Mouse (Mus musculus) urinary bladder, postnatal 25 days (tissue): ENCODE results near the gene Siglech.
"Not testable (repeated sequence)": the region's sequence is repeated elsewhere in the genome, so short reads cannot be mapped to it uniquely, and the experiment has no call there.

ENCODE experiments used
- DNase-seq: peaks from one replicate; pipeline ENCODE4 v3.0.0; 2022; ENCODE audit warnings: low spot score

Siglech gene

DNA sequence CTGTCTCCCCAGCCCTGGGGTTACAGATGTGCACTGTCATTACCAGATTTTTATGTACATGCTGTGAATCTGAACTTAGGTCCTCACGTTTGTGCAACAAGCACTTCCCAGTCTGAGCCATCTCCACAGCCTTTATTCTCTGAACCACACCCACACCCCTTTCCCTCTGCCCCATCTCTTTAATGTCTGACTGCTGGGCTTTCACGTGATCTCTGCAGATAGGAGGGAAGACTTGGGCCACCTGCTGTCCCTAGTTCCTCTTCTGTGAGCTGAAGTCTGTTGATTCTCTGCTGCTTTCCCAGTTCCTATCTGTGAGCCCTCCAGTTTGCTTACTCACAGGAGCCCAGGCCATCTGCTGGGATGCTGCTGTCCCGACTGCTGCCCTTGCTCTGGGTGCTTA, at the start of gene Siglech:
Gene Siglech (plus strand): TSS at position 253 of the 400 bp plus-strand sequence.
- no peak for DNase-seq

DNA sequence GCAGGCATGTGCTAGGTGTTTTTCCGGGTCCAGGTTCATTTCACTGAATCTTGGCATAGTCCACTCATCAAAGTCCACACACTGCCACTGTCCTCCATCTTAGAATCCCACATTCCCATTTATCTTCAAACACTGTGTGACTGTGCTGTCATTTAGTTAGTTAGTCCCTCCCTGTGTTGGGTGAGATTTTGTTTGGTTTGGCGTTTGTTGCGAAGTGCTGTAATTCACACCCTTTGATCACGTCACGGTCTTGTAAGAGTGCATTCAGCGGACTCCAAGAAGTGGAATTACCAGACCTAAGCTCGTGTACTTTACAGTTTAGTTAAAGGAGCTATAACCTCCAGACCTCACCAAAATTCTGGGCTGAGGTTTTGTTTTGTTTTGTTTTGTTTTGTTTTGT, 45.3 kb upstream of the Siglech start:
- DNase-seq, result no peak

DNA sequence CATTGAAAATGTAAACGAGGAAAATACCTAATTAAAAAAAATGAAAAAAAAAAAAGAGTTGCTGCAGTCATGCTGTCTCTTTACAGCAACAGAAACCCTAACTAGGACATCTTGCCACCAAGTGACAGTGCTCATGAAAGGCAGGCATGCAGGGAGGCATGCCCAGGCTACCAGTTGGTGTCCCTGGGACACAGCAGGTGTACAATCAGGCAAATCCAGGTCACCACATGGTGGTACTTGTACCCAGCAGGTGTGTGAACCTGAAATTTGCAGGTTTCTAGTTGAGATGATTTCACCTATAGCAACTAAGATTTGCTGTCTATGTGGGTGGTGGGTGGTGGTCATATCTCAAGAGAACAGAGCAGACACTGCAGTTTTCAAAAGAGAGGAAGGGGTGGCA, 39.1 kb upstream of the Siglech start:
- DNase-seq, result no peak

DNA sequence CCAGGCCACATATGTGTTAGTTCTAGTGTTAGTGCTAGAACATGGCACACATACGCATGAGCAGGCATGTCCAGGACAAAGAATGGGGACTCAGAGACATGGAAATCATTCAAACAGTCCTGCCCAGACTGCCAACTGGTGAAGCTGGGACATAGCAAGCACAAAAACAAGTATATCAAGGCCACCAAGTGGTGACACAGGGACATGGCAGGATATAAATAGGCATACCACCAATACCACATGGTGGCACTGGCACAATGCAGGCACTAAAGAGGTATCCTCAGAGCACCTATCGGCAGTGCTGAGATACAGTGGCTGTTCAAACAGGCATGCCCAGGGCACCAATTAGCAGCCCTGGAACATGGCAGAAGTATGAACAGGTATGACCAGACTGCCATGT, 33.5 kb upstream of the Siglech start:
- DNase-seq, result no peak

DNA sequence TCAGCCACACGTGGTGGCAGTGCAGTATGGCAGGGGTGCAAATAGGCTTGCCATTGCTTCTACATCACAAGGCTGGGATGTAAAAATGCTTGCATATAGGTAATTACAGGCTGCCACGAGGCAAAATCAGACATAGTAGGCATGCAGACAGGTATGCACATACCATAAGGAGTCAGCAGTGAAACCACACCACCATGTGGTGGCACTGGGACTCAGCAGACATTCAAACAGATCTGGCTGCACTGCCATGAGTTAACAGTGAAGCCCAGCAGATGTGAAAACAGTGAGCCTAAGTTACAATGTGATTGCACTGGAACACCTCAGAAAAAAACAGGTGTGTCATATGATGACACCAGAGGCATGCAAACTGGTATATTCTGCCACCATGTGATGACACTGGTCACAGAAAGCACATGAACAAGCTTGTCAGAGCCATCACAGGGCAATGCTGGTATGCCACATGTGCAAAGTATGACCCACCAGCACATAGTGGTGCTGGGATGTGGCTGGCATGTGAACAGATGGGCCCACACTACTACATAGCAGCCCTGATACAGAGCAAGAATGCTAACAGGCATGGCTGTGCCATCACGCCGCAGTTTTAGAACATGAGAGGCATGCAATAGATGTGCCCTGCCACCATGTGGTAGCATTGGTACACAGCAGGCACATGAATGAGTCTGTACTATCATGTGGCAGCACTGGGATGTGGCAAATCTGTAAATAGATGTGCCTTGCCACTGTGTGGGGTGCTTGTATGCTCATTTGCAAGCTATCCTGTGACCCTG, 30.7 kb upstream of the Siglech start:
- DNase-seq, result no peak

DNA sequence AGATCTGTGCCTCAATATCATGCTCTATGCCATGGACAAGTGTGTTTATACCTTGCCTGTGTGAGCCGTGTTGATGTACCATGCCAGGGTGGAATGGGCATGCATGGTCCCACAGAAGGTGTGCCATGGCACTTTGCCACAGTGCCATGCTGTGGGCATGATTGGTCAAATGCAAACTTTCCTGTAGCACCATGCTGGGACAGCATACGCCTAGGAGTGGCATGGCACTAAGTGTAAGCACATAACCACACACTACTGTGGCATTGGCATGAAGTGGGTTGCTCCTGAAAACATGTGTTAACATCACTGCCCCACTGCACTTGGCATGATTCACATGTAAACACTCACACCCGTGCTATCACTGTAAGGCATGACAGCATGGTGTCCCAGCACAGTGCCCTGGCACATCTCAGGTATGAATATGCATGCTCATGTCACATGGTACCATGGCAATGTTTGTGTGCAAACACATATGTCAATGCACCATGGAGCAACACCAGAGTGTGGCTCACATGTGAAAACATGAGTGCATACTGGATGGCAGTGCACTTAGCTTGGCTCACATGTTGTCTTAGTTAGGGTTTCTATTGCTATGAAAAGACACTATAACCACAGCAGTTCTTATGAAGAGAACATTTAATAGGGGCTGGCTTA, 24.2 kb upstream of the Siglech start:
- DNase-seq, result no peak

DNA sequence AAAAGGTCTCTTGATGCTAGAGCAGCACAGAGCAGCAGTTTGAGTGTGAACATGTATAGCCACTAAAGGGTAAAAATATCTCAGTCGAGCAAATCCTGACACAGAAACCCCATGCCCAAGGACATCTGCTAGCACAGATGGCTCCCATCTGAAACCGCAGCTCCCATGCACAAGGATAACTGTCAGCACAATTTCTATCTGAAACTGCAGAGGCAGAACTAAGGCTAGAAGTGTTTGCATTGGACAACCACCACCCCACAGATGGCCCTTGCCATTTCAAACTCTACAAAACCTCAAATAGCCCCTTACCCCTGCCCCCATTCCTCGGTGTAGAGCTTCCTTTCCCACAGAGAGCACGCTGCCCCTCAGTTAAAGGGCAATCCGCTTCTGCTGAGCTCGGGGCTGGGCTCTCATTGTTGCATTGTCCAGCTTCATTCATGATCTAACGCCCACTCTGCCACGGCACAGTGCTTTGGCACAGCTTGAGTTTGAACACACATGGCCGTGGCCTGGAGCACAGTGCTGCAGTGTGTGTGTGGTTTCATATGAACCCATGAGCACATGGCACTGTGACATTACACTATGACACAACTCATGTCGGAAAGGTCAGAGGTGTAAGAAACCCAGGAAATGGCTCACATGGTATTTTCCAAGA, 23.3 kb upstream of the Siglech start:
- DNase-seq, result no peak

DNA sequence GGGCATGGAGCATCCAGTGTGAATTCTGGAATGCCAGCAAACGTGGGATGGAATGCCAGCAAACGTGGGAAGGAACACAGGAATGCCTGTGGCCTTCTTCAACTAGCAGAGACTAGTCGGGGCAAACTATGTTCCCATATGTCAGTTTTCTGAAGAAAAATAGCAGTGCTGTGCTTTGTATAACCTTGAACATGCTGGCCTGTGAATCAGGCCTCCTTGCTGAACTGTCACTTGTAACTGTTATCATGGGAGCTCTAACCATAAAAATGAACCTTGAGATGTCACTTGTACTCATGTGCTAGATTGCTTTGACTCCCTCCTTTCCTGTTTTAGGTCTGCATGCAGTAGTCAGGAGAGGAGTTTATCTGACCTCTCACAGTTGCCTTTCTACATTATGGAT, 17.1 kb upstream of the Siglech start:
- DNase-seq, result no peak

DNA sequence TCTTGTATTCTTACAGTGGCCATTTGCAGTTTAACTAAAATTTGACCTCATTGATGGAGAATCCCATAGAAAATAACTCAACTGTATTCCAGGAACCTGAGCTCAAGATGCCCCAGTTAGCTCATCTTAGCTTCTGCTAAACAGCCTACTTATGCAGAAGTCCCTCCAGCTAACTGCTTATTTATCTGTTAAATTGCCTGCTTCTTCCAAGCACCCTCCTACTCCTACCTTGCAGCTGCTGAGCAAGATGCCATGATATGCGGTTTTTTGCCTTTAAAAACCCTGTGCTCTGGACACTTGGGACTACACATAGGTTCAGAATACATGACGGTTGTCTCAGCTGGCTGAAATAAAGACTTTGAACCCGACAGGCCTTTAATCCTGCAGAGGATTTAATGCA, 8.6 kb upstream of the Siglech start:
- DNase-seq, result no peak

DNA sequence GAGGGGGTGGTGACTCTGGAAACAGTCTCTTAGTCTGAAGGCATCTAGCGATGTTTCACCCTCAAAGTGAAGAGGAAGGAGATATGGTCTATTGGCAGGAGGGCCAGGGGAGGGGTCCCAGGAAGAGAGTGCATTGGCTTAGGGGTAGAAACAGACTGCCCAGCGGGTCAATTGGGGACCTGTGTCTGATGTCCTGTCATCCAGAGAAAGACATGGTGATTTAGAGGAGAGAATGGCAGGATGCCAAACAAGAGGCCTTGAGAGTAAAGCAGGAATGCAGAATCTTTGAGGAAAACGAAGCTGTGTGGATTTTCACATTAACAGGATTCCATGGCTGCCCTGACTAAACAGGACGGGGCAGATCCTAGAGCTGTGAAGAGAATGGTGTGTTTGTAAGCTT, 12.0 kb downstream of the Siglech start:
- DNase-seq, result no peak

DNA sequence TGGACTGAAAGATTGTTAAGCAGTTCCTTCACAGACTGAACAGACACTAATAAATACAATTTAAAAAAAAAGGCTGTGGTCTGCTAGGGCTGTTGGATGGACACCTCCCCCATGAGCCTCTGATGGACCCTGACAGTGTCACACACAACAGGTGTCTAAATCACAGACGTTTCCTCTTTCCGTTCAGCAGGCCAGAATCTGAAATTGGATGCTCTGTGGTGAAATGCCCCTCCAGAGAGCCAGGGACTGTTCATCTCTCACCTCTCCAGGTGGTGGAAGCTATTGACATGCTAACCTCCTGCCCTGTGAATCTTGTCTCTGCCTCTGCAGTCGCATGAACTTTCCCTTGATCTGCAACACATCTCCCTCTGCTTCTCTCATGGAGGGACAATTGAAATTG, 14.5 kb downstream of the Siglech start:
- no peak for DNase-seq

DNA sequence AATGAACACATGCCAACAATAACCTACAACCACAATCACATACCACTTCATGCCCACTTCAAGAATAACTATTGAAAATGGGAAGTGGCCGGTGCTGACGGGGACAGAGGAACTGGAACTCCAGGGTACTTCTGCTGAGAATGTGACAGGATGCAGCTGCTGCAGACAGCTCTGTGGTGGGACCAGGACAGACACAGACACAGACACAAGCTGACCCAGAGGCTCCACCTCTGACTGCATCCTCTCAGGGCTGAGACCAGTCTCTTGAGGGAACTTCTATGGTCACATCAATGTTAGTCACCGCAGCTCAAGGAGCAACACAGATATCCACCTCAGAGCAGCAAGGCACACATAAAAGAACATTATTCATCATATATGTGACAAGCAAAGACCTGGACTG, 16.6 kb downstream of the Siglech start:
- DNase-seq, result no peak

DNA sequence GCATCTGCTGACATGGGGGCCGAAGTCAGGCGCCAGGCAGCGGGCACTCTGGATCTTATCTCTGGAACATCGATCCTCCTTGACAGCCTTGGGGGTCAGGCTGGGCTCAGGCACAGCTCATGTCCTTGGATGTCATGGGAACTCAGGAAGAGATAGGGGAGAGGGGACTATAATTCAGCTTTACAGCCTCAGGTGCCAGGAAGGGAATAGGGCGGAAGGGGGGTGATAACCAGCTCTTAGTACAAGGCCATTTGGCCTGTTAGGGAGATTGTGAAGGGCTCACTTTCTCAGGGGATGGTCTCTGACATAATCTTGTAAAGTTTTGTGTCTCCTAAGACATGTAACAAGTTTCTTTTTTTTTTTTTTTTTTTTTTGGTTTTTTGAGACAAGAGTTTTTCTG, 22.6 kb downstream of the Siglech start:
- not testable (repeated sequence) for DNase-seq

DNA sequence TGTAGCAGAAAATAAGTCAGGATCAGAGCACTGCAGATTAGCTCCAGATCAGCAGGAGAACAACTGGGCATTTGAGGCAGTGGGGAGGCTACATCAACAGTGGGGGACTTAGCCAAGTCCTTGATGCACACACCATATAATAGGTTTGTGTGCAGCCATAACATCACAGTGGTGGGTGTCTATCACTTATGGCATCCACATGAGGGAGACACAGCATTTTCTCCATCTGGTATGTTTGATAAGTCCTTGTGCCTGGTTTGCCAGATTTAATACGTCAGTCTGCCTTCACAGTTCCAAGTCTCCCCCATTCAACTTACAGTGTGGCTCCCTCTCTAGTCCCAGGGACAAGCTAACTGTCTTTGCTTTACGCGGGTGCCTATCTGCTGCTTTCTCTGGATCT, 24.3 kb downstream of the Siglech start:
- DNase-seq, result no peak

DNA sequence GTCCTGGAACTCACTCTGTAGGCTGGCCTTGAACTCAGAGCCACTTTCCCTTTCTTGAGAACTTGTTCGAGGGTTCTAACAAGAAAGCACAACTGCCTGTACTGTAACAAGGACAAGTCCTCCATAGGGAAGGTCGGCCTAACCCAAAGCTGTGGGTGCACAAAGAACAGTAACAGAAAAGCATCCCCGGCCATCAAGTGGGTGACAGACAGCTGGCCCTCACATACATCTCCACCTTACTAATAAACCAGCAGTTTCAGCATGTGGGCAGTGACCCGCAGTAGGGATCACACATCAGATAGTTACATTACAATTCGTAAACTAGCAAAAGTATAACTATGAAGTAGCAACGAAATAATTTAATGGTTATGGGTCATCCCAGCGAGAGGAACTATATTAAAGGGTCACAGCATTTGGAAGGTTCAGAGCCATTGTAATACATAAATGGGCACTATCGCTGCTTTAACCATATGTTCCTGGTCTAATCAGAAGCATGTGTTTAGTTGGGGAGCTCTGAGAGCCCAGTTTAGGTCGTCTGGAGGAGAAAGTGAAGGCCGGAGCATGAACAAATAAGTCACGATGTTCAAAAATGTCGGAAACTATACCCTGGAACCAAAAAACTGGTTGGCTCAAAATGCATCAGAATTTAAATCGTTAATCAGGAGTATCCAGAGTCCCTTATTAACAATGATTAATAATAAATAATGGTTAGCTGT, 25.4 kb downstream of the Siglech start:
- DNase-seq, result no peak

DNA sequence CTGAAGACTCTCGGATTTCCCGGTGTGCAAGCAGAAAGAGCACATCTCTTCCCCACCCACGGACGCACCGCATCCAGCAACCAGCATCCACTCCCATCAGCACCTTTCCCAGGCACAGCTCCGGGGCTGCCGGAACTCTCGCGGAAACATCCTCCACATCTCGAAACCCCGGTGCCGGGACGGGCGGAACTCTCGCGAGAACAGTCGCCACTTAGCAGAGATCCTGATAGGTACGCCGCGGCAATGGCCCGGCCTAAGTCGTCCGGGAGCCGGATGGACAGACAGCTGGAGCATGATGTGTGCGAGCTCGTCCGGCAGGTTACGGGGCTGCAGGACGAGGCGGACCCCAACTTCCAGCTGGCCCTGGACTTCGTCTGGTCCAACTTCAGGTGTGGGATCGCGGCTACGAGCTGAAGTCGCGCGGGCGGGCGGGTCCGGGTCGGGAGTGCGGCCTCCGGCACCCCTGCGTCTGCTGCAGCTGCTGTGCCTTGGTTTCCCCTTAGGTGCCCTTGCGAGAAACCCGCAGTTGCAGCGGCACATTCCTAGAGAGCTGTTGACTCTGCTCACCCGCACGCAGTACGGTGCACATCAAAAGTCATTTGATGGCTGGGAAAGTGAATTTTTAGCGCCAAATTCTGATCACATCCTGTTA, 26.1 kb downstream of the Siglech start, which contains the start of gene Tubgcp5:
Gene Tubgcp5 (plus strand): TSS at position 203 of the 652 bp plus-strand sequence.
- DNase-seq, result peak; percentile 95

DNA sequence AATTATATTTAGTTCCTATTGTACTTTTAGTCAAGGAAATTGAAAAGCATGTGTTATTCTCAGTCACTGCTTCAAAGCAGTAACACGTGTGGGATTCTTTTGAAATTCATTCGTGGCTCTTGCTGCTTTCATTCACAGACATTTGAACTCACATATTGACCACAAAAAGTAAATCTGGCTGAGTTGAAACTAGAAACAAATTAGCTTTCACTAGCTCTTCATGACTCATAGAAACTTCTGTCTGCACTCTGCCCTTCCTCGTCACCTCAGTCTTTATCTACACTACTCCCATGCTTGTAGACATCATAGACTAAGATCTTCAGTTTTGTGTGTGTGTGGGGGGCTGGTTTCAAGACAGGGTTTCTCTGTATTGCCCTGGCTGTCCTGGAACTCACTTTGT, 32.0 kb downstream of the Siglech start:
- no peak for DNase-seq

DNA sequence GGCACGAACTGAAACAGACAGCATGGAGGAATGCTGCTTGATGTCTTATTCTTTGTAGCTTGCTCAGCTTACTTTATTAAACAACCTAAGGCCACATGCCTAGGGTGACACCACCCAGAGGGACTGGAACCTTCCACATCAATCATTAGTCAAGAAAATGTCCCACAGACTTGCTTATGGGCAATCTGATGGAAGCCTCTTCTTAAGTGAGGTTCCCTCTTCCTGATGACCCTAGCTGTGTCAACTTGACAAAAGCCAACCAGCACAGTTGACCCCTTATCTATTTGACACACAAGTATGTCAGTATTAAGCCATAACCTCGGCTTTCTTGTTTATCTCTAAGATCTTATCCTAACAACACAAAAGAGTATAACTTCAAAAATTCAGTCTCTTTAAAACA, 42.0 kb downstream of the Siglech start:
- no peak for DNase-seq

DNA sequence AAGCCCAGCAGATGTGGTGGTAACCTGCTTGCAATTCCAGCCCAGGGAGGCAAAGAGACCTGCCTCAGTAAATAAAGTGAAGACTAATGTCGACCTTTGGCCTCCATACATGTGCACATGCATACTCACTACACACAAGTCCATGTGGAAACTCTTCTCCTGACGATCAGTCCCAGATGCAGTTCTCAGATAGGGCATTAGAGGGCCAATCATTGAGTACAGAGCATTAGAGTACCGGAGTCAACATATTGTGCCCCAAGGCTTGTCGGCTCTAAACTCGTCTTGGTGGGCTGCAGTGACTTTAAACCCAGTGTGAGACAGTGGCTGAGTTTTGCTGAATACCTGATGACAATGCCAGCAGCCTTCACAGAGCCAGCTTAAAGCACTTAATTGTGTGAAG, 56.5 kb downstream of the Siglech start:
- no peak for DNase-seq

DNA sequence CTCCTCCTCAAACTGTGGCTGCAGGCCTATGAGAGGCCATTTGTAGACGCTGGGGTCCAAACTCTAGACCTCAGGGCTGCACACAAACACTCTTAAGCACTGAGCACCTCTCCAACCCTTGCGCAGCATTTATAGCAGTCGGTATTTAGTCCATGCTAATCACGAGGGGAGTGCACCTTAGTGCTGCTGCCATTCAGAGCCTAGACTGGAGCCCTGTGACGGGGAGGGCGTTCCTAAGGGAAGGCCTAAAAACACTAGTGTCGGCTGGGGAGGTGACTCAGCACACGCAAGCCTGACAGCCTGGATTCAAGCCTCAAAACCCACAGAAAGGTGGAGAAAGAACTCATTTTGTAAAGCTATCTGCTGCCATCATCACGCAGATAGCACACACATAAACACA, 59.6 kb downstream of the Siglech start:
- DNase-seq, result no peak
